Mouse (Mus musculus): ENCODE results near the gene Zfp710.
A peak's percentile ranks its signal among the peaks of the same experiment; 100 is the strongest.
"Not testable (repeated sequence)": the region's sequence is repeated elsewhere in the genome, so short reads cannot be mapped to it uniquely, and the experiment has no call there.

Gene Zfp710

GRCm38 (mm10) chr7:80026990-80027635, 2.5 kb downstream of the Zfp710 start:
- peak; percentile 85 for DNase-seq

- peak; percentile 72 for DNase-seq
Observed at GRCm38 (mm10) chr7:80027636-80028417, 3.2 kb downstream of the Zfp710 start.

- peak; percentile 71 for DNase-seq
Observed at GRCm38 (mm10) chr7:80028418-80028720, 3.8 kb downstream of the Zfp710 start.

GRCm38 (mm10) chr7:80030009-80030408, 5.4 kb downstream of the Zfp710 start:
- no peak for DNase-seq

- DNase-seq, result no peak
Observed at GRCm38 (mm10) chr7:80030486-80030885, 5.9 kb downstream of the Zfp710 start.

GRCm38 (mm10) chr7:80030987-80031386, 6.4 kb downstream of the Zfp710 start:
- DNase-seq, result no peak

GRCm38 (mm10) chr7:80031478-80031877, 6.9 kb downstream of the Zfp710 start:
- no peak for DNase-seq

- DNase-seq, result peak; percentile 62
Observed at GRCm38 (mm10) chr7:80032216-80033052, 7.8 kb downstream of the Zfp710 start.

GRCm38 (mm10) chr7:80033064-80033717, 8.6 kb downstream of the Zfp710 start:
- no peak for DNase-seq

GRCm38 (mm10) chr7:80033771-80034170, 9.2 kb downstream of the Zfp710 start:
- DNase-seq, result no peak

GRCm38 (mm10) chr7:80035086-80035485, 10.5 kb downstream of the Zfp710 start:
- DNase-seq, result no peak

- DNase-seq, result peak; percentile 78
Observed at GRCm38 (mm10) chr7:80035748-80036147, 11.1 kb downstream of the Zfp710 start.

- no peak for DNase-seq
Observed at GRCm38 (mm10) chr7:80039699-80040098, 15.1 kb downstream of the Zfp710 start.

- DNase-seq, result no peak
Observed at GRCm38 (mm10) chr7:80044170-80044569, 19.6 kb downstream of the Zfp710 start.

GRCm38 (mm10) chr7:80047041-80047440, 22.4 kb downstream of the Zfp710 start:
- DNase-seq, result no peak

- DNase-seq, result no peak
Observed at GRCm38 (mm10) chr7:80049746-80050145, 25.1 kb downstream of the Zfp710 start.

- DNase-seq, result not testable (repeated sequence)
Observed at GRCm38 (mm10) chr7:80050382-80050781, 25.8 kb downstream of the Zfp710 start.

- peak; percentile 14 for DNase-seq
Observed at GRCm38 (mm10) chr7:80051835-80052234, 27.2 kb downstream of the Zfp710 start.

- DNase-seq, result peak; percentile 72
Observed at GRCm38 (mm10) chr7:80052261-80052660, 27.6 kb downstream of the Zfp710 start.

GRCm38 (mm10) chr7:80053147-80053546, 28.5 kb downstream of the Zfp710 start:
- DNase-seq, result peak; percentile 49

GRCm38 (mm10) chr7:80055781-80056180, 31.2 kb downstream of the Zfp710 start:
- peak; percentile 40 for DNase-seq

GRCm38 (mm10) chr7:80057002-80057691, 32.5 kb downstream of the Zfp710 start:
- DNase-seq, result peak; percentile 80

Measured in kidney, adult 18-20 months (tissue).